Mouse (Mus musculus) thymus, adult 2 months (tissue): ENCODE results near the gene Hes5.

Source experiments
- CTCF ChIP-seq: fragments of 200-500 bp; IDR thresholded peaks from 2 replicates; pipeline ENCODE4 v1.5.1; 2012; ENCODE audit warnings: mild to moderate bottlenecking, control low read depth, low read length, moderate library complexity, borderline replicate concordance; ENCODE audit not compliant: control insufficient read depth, poor library complexity, insufficient read depth; ENCODE audit errors: extremely low read depth
- POLR2A ChIP-seq: fragments of 200-500 bp; IDR thresholded peaks from 2 replicates; pipeline ENCODE4 v1.6.1; 2012; ENCODE audit warnings: mild to moderate bottlenecking, low read length, control low read depth, moderate library complexity; ENCODE audit not compliant: control insufficient read depth, poor library complexity, insufficient read depth; ENCODE audit errors: extremely low read depth

DNA sequence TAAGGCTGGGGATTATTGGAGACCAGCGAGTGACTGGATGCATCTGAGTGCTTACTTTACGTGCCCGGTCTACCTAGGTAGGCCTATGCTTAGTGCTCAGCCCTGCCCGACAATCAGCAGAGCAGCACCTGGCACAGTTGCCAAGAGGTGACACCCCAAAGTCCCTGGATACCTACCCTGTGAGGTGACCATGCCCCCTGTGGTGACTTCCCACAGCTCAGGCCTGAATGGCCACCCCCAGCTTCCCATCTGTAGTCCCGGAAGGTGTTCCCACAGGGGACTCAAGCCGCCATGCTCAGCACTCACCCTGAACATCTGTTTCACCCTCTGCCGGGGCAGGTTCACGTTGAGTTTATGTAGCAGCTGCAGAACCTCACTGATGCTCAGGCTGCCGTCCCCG is 45.6 kb downstream of the Hes5 start:
- TF ChIP-seq CTCF (no peak), POLR2A (no peak)
